Mouse (Mus musculus): ENCODE results near the gene Rnf144a. TPM values are rescaled to one million over a fixed set of nuclear protein-coding genes. Genes with fewer than 3 reads are reported as not detected.

Gene Rnf144a
- polyA plus RNA-seq, 1 experiment: 13.8 TPM

GRCm38 (mm10) chr12:26386189-26386588, 28.9 kb downstream of the Rnf144a start:
- Histone ChIP-seq H3K27ac (ENCODE audit: control insufficient read depth, insufficient read depth, low read depth, low read length) (no peak overlapping the region), H3K4me3 (ENCODE audit: control insufficient read depth, low read depth, low read length) (no peak overlapping the region), H3K36me3 (ENCODE audit: control insufficient read depth, insufficient read depth, low read length) (no peaks in the 10 kb centered on the region), H3K4me1 (ENCODE audit: control insufficient read depth, insufficient read depth, low read length) (no peaks in the 10 kb centered on the region; the same call in 1 of the 2 replicates), H3K27me3 (ENCODE audit: control insufficient read depth, insufficient read depth, low read length) (no peaks in the 10 kb centered on the region)
- TF ChIP-seq POLR2A (IDR thresholded peaks at IDR 0.05; ENCODE audit: control insufficient read depth, low read depth, low read length) (no peak), CTCF (IDR thresholded peaks at IDR 0.05; ENCODE audit: control insufficient read depth, insufficient read depth, insufficient replicate concordance, low read depth, low read length) (no peak)

- Histone ChIP-seq H3K36me3 (ENCODE audit: control insufficient read depth, insufficient read depth, low read length) (no peaks in the 10 kb centered on the region), H3K4me1 (ENCODE audit: control insufficient read depth, insufficient read depth, low read length) (no peaks in the 10 kb centered on the region; the same call in 1 of the 2 replicates), H3K4me3 (ENCODE audit: control insufficient read depth, low read depth, low read length) (no peak overlapping the region), H3K27me3 (ENCODE audit: control insufficient read depth, insufficient read depth, low read length) (no peaks in the 10 kb centered on the region), H3K27ac (ENCODE audit: control insufficient read depth, insufficient read depth, low read depth, low read length) (no peak overlapping the region)
- TF ChIP-seq CTCF (IDR thresholded peaks at IDR 0.05; ENCODE audit: control insufficient read depth, insufficient read depth, insufficient replicate concordance, low read depth, low read length) (no peak), POLR2A (IDR thresholded peaks at IDR 0.05; ENCODE audit: control insufficient read depth, low read depth, low read length) (no peak)
Observed at GRCm38 (mm10) chr12:26385735-26386134, 29.3 kb downstream of the Rnf144a start.

GRCm38 (mm10) chr12:26381730-26382129, 33.3 kb downstream of the Rnf144a start:
- H3K4me1 ChIP-seq (ENCODE audit: control insufficient read depth, insufficient read depth, low read length): no peaks in the 10 kb centered on the region
- TF ChIP-seq POLR2A (IDR thresholded peaks at IDR 0.05; ENCODE audit: control insufficient read depth, low read depth, low read length) (no peak), CTCF (IDR thresholded peaks at IDR 0.05; ENCODE audit: control insufficient read depth, insufficient read depth, insufficient replicate concordance, low read depth, low read length) (no peak)
- no peak overlapping the region for H3K4me3 ChIP-seq (ENCODE audit: control insufficient read depth, low read depth, low read length)
- H3K27ac ChIP-seq (ENCODE audit: control insufficient read depth, insufficient read depth, low read depth, low read length): no peak overlapping the region
- no peaks in the 10 kb centered on the region for H3K27me3 ChIP-seq (ENCODE audit: control insufficient read depth, insufficient read depth, low read length)
- no peaks in the 10 kb centered on the region for H3K36me3 ChIP-seq (ENCODE audit: control insufficient read depth, insufficient read depth, low read length)

- TF ChIP-seq POLR2A (IDR thresholded peaks at IDR 0.05; ENCODE audit: control insufficient read depth, low read depth, low read length): no peak
- no peak for TF ChIP-seq CTCF (IDR thresholded peaks at IDR 0.05; ENCODE audit: control insufficient read depth, insufficient read depth, insufficient replicate concordance, low read depth, low read length)
- no peaks in the 10 kb centered on the region for H3K36me3 ChIP-seq (ENCODE audit: control insufficient read depth, insufficient read depth, low read length)
- H3K4me3 ChIP-seq (ENCODE audit: control insufficient read depth, low read depth, low read length): no peak overlapping the region
- H3K27me3 ChIP-seq (ENCODE audit: control insufficient read depth, insufficient read depth, low read length): no peaks in the 10 kb centered on the region
- H3K4me1 ChIP-seq (ENCODE audit: control insufficient read depth, insufficient read depth, low read length): no peaks in the 10 kb centered on the region
- H3K27ac ChIP-seq (ENCODE audit: control insufficient read depth, insufficient read depth, low read depth, low read length): no peak overlapping the region
Observed at GRCm38 (mm10) chr12:26379797-26380196, 35.3 kb downstream of the Rnf144a start.

- Histone ChIP-seq H3K36me3 (ENCODE audit: control insufficient read depth, insufficient read depth, low read length) (no peaks in the 10 kb centered on the region), H3K4me1 (ENCODE audit: control insufficient read depth, insufficient read depth, low read length) (no peaks in the 10 kb centered on the region), H3K4me3 (ENCODE audit: control insufficient read depth, low read depth, low read length) (no peak overlapping the region), H3K27me3 (ENCODE audit: control insufficient read depth, insufficient read depth, low read length) (no peaks in the 10 kb centered on the region), H3K27ac (ENCODE audit: control insufficient read depth, insufficient read depth, low read depth, low read length) (no peak overlapping the region)
- no peak for TF ChIP-seq CTCF (IDR thresholded peaks at IDR 0.05; ENCODE audit: control insufficient read depth, insufficient read depth, insufficient replicate concordance, low read depth, low read length)
- TF ChIP-seq POLR2A (IDR thresholded peaks at IDR 0.05; ENCODE audit: control insufficient read depth, low read depth, low read length): no peak
Observed at GRCm38 (mm10) chr12:26377691-26378090, 37.4 kb downstream of the Rnf144a start.

- Histone ChIP-seq H3K36me3 (ENCODE audit: control insufficient read depth, insufficient read depth, low read length) (no peaks in the 10 kb centered on the region), H3K27ac (ENCODE audit: control insufficient read depth, insufficient read depth, low read depth, low read length) (no peak overlapping the region), H3K4me1 (ENCODE audit: control insufficient read depth, insufficient read depth, low read length) (no peaks in the 10 kb centered on the region), H3K27me3 (ENCODE audit: control insufficient read depth, insufficient read depth, low read length) (no peaks in the 10 kb centered on the region), H3K4me3 (ENCODE audit: control insufficient read depth, low read depth, low read length) (no peak overlapping the region)
- TF ChIP-seq POLR2A (IDR thresholded peaks at IDR 0.05; ENCODE audit: control insufficient read depth, low read depth, low read length) (no peak), CTCF (IDR thresholded peaks at IDR 0.05; ENCODE audit: control insufficient read depth, insufficient read depth, insufficient replicate concordance, low read depth, low read length) (no peak)
Observed at GRCm38 (mm10) chr12:26376541-26377323, 38.3 kb downstream of the Rnf144a start.

GRCm38 (mm10) chr12:26373721-26374120, 41.3 kb downstream of the Rnf144a start:
- H3K4me3 ChIP-seq (ENCODE audit: control insufficient read depth, low read depth, low read length): no peak overlapping the region

More at GRCm38 (mm10) chr12:26373721-26374120, 41.3 kb downstream of the Rnf144a start:
- no peaks in the 10 kb centered on the region for H3K4me1 ChIP-seq (ENCODE audit: control insufficient read depth, insufficient read depth, low read length)
- no peak overlapping the region for H3K27ac ChIP-seq (ENCODE audit: control insufficient read depth, insufficient read depth, low read depth, low read length)
- no peak for TF ChIP-seq CTCF (IDR thresholded peaks at IDR 0.05; ENCODE audit: control insufficient read depth, insufficient read depth, insufficient replicate concordance, low read depth, low read length)
- no peak for TF ChIP-seq POLR2A (IDR thresholded peaks at IDR 0.05; ENCODE audit: control insufficient read depth, low read depth, low read length)
- no peaks in the 10 kb centered on the region for H3K27me3 ChIP-seq (ENCODE audit: control insufficient read depth, insufficient read depth, low read length)
- H3K36me3 ChIP-seq (ENCODE audit: control insufficient read depth, insufficient read depth, low read length): no peaks in the 10 kb centered on the region

Data from testis, adult 2 months (tissue).